Mouse (Mus musculus) olfactory bulb, adult 2 months (tissue): ENCODE data around the gene Slc24a4.

Experiments
- CTCF ChIP-seq: fragments of 200-500 bp; IDR thresholded peaks from 2 replicates; pipeline ENCODE4 v1.5.1; 2012; ENCODE audit warnings: low read depth, mild to moderate bottlenecking, low read length, moderate library complexity; ENCODE audit not compliant: insufficient read depth
- POLR2A ChIP-seq: fragments of 200-500 bp; IDR thresholded peaks from 2 replicates; pipeline ENCODE4 v1.6.1; 2012; ENCODE audit warnings: mild to moderate bottlenecking, low read depth, low read length, moderate library complexity; ENCODE audit not compliant: insufficient read depth

GRCm38 (mm10) chr12:102128791-102129507 is 416 bp downstream of the Slc24a4 start:
- TF ChIP-seq POLR2A (no peak), CTCF (no peak)
